Mouse (Mus musculus) heart, embryonic 12.5 days (tissue): Measurements from ENCODE around the gene Epn1. TPM values are rescaled to one million over a fixed set of nuclear protein-coding genes. Genes with fewer than 3 reads are reported as not detected.

Experiments
- ATAC-seq: fragments of 200-750 bp; cut with Nextera tagmentation; 2 replicates; pipeline ENCODE4 v1.8.0; 2017; ENCODE audit warnings: moderate TSS enrichment, moderate library complexity; ENCODE audit not compliant: insufficient number of reproducible peaks, low FRiP score
- H3K27ac ChIP-seq: fragments of 300-500 bp; sonication (generic); 2 replicates; pipeline ENCODE4 v1.5.1; 2016; ENCODE audit warnings: mild to moderate bottlenecking, moderate library complexity; ENCODE audit not compliant: poor library complexity, severe bottlenecking
- H3K27me3 ChIP-seq: fragments of 300-500 bp; sonication (generic); replicated peaks from 2 replicates; pipeline ENCODE4 v1.6.1; 2016; ENCODE audit warnings: mild to moderate bottlenecking, moderate library complexity
- H3K36me3 ChIP-seq: fragments of 300-500 bp; sonication (generic); 2 replicates; pipeline ENCODE4 v1.6.1; 2016; ENCODE audit warnings: mild to moderate bottlenecking, moderate library complexity
- H3K4me1 ChIP-seq: fragments of 300-500 bp; sonication (generic); replicated peaks from 2 replicates; pipeline ENCODE4 v1.6.1; 2016; ENCODE audit warnings: mild to moderate bottlenecking
- H3K4me2 ChIP-seq: fragments of 300-500 bp; sonication (generic); 2 replicates; pipeline ENCODE4 v1.6.1; 2016; ENCODE audit warnings: mild to moderate bottlenecking, moderate library complexity
- H3K4me3 ChIP-seq: fragments of 300-500 bp; sonication (generic); 2 replicates; pipeline ENCODE4 v1.5.1; 2016; ENCODE audit warnings: mild to moderate bottlenecking
- H3K9ac ChIP-seq: fragments of 300-500 bp; sonication (generic); 2 replicates; pipeline ENCODE4 v1.6.1; 2016; ENCODE audit warnings: mild to moderate bottlenecking, moderate library complexity
- H3K9me3 ChIP-seq: fragments of 300-500 bp; sonication (generic); replicated peaks from 2 replicates; pipeline ENCODE4 v1.6.1; 2016; ENCODE audit warnings: mild to moderate bottlenecking, moderate library complexity
- WGBS: fragments of 180-500 bp; shearing (Covaris S2); methylation state at CpG from one replicate; pipeline ENCODE4 v1.1.7; 2016; 5-methylcytosine and 5-hydroxymethylcytosine counted together
- polyA plus RNA-seq: library from polyadenylated mRNA; unstranded; fragments of >200 nt; fragmentation: Nextera tagmentation; extraction: Ambion mirVana; gene quantifications from 2 replicates; pipeline ENCODE4 v1.2.1, GENCODE M21; 2016

The Epn1 gene
- polyA plus RNA-seq, 1 experiment from 2014 or later, result 52.1 TPM

DNA sequence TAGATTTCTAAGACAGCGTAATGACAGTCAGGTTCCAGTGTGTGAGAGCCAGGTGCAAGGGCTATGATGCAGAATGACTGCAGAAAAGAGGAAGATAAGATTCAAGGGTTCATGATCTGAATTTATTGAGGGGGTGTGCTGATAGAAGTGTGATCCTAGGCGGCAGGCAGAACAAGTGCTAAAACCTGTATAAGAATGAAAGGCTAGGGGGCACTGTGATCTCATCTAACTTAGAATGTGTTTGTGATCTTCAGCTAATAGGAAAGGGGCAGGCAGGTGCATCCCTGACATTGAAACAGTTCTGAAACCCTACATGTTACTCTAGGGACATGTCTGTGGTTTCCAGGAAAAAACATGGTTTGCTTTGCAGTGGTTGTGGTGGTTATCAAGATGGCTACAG, 33.9 kb upstream of the Epn1 start:
- H3K27me3 ChIP-seq, result no peaks in the 10 kb centered on the region
- H3K9ac ChIP-seq, result no peak overlapping the region
- peaks cover 6% of the 10 kb centered on the region for H3K36me3 ChIP-seq
- H3K4me3 ChIP-seq, result no peak overlapping the region
- no peak for ATAC-seq
- 61% methylated on average over 2 of the region's 2 CpGs for WGBS
- H3K9me3 ChIP-seq, result no peaks in the 10 kb centered on the region
- H3K27ac ChIP-seq, result no peak overlapping the region
- no peak overlapping the region for H3K4me2 ChIP-seq
- H3K4me1 ChIP-seq, result peaks cover 9% of the 10 kb centered on the region

DNA sequence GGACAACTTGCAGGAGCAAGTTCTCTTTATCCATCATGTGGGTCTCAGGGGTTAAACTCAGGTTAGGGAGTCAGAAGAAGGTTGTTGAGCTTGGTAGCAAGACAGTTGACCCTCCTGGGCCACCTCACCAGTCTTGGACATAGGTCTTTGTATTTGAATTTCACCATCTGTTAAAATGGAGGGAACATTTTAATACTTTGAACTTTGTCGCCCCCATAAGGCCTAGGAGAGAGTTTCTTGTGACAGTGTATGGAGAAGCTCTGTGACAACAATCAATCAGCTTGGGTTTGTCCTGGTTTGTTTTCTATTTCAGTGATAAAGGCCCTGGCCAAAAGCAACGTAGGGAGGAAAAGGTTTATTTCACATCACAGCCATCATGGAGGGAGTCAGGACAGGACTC, 32.7 kb upstream of the Epn1 start:
- Histone ChIP-seq H3K4me1 (peaks cover 15% of the 10 kb centered on the region), H3K36me3 (no peaks in the 10 kb centered on the region), H3K9me3 (no peaks in the 10 kb centered on the region), H3K27me3 (peaks cover 7% of the 10 kb centered on the region), H3K9ac (no peak overlapping the region), H3K4me2 (no peak overlapping the region), H3K27ac (no peak overlapping the region), H3K4me3 (no peak overlapping the region)
- no peak for ATAC-seq
- 27% methylated on average over 2 of the region's 2 CpGs for WGBS

DNA sequence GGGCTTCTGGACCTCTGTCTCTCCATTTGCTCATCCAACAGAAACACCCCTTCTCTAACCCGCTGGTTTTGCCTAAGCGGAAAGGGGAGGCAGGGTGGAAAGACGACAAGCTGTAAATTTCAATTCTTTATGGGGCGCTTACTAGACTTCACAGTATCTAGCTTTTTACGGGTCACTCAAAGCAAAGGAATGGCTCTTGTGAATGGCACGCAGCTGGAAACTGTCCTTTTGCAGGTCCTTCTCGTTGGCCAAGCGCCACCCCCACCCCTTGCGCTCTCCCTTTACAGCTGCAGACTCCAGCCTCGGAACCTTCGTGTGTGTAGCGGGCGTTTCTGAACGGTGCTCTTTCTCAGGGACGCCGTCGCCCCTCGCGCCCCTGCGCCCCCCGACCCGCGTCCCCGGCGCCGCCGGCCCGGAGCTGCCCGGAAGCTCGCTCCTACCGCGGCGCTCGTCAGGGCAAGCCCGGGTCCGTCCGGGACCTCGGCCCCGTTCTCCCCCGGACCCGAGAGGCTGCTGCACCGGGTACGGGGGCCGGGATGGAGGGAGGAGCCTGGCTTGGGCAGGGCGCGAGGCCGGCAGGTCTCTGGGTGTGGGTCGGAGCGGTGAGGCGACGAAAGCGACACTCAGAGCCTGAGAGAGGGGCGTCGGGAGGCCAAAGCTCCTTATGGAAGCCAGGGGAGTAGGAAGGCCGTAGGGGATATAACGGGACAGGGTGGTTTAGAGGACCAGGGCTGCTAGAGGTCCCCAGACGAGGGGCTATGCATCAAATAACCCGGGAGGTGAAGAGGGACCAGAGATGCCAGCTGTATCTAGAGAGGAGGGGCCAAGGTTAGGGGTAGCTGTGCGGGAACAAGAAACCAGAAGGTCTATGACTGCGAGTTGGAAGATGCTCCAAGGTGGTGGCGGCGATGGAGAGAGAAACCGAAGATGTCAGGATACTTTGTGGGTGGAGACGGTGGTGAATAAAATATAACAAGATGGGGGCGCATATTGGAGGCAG, 28.5 kb upstream of the Epn1 start, which contains the start of gene Zfp580:
Gene Zfp580, plus strand, starts transcription at position 346 of the 1,000 bp plus-strand sequence.
- peak; percentile 82 for ATAC-seq
- WGBS, result 2% methylated on average over 65 of the region's 65 CpGs

DNA sequence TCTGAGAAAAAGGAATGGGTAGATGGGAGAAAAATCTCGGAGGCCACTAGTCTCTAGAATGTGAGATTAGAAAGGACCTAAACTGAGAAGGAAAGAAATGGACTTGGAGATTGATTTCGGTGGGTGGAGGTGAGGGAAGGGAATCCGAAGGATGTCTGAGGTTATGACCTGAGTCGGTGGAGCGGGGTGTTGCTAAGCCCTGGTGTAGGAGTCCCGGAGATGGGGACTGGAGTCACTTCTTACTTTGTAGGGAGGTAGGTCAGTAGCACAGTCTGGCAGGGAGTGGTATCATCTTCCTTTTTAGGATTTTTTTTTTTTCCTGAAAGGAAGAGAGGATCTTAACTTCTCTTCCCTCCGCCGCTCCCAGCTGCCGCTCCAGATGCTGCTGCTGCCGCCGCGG, 27.6 kb upstream of the Epn1 start:
- Histone ChIP-seq H3K4me2 (peak overlapping the region; percentile 88), H3K4me3 (peak overlapping the region; percentile 91), H3K27me3 (peaks cover 59% of the 10 kb centered on the region), H3K27ac (no peak overlapping the region), H3K9ac (peak overlapping the region; percentile 88), H3K36me3 (no peaks in the 10 kb centered on the region), H3K4me1 (peaks cover 41% of the 10 kb centered on the region), H3K9me3 (no peaks in the 10 kb centered on the region)
- WGBS, result 7% methylated on average over 10 of the region's 12 CpGs
- no peak for ATAC-seq

More for the DNA sequence above, 28.5 kb upstream of the Epn1 start, which contains the start of gene Zfp580:
- peaks cover 35% of the 10 kb centered on the region for H3K4me1 ChIP-seq
- H3K27me3 ChIP-seq, result peaks cover 49% of the 10 kb centered on the region
- H3K36me3 ChIP-seq, result no peaks in the 10 kb centered on the region
- peak within 1 kb of the TSS; percentile 88 for H3K9ac ChIP-seq
- H3K9me3 ChIP-seq, result no peaks in the 10 kb centered on the region
- peak within 1 kb of the TSS; percentile 88 for H3K4me2 ChIP-seq
- no peak within 1 kb of the TSS for H3K27ac ChIP-seq
- H3K4me3 ChIP-seq, result peak within 1 kb of the TSS; percentile 91

DNA sequence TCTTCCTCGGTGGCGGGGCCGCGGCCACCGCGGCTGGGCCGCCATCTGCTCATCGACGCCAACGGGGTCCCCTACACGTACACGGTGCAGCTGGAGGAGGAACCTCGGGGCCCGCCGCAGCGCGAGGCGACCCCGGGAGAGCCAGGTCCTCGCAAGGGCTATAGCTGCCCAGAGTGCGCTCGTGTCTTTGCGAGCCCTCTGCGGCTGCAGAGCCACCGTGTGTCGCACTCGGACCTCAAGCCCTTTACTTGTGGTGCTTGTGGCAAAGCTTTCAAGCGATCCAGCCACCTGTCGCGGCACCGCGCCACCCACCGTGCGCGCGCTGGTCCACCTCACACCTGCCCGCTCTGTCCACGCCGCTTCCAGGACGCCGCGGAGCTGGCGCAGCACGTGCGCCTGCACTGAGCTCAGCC, 27.1 kb upstream of the Epn1 start:
- Histone ChIP-seq H3K36me3 (no peaks in the 10 kb centered on the region), H3K4me2 (peak overlapping the region; percentile 88), H3K9ac (peak overlapping the region; percentile 88), H3K27me3 (peaks cover 64% of the 10 kb centered on the region), H3K27ac (no peak overlapping the region), H3K4me1 (peaks cover 41% of the 10 kb centered on the region), H3K4me3 (peak overlapping the region; percentile 91), H3K9me3 (no peaks in the 10 kb centered on the region)
- WGBS, result 6% methylated on average over 45 of the region's 45 CpGs
- no peak for ATAC-seq

DNA sequence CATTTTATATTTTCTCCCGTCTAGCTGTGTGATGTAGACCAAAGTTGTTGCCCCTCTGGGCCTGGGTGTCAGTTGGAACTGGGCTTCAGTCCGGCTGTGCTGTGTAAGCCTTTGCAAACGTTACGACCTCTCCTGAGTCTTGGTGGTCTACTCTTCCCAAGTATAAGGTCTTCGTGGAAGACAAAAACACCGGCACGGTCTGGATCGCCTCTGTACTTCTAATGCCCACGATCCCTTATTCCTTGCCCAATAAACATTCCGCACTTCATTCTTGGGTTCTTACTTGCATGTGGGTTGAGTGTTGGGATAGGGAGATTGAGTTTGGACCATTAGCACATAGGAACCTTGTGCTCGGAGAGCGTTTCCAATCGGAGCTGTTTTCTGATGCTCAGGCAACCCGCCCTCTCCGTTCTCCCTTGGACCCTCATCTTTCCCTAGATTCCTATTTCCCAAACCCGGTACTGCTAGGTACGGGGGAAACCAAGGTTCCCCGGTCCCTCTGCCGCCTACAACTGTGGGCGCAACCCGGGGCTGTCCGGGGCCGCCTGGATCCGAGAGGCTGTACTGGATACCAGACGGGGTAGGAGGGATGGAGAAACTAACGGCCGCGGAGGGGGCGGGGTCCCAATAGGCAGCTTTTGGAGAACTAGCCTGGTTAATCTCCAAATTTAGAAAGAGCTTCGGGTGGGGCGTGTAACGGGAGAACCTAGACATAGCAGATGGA, 26.4 kb upstream of the Epn1 start:
- Histone ChIP-seq H3K9me3 (no peaks in the 10 kb centered on the region), H3K36me3 (no peaks in the 10 kb centered on the region), H3K4me1 (peaks cover 41% of the 10 kb centered on the region), H3K4me3 (peak overlapping the region; percentile 91), H3K9ac (peak overlapping the region; percentile 47), H3K27ac (no peak overlapping the region), H3K4me2 (peak overlapping the region; percentile 88), H3K27me3 (peaks cover 70% of the 10 kb centered on the region)
- 7% methylated on average over 32 of the region's 32 CpGs for WGBS
- no peak for ATAC-seq

DNA sequence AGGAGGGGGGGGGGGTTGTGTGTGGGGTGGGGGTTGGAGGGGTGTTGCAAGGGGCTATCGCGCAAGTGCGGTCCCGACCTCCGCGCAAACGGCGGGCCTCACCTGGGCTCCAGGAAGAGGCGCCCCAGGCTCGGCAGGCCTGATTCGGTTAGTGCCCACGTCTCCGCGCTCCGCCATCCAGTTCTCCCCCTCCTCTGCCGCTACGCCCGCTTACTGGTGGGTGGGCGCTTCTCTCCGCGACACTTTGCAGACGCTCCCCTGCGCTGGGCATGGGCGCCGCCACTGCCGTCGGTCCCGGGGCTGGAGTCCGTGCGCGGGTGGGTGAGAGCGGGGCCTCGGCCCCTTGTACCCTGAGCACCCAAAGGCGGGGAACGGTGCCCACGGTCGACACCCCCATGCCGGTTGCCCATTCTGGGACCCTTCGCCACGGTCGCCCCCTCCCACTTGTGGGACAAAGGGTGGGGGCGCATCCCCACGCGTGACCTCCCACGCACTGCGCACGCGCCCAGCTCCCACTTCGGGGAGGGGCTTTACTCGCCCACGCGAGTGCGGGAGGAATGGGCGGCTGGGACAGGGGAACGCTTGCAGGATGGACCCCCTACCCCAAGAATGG, 23.3 kb upstream of the Epn1 start:
- Histone ChIP-seq H3K27me3 (peaks cover 72% of the 10 kb centered on the region), H3K9me3 (no peaks in the 10 kb centered on the region), H3K9ac (peak overlapping the region; percentile 57), H3K4me1 (peaks cover 42% of the 10 kb centered on the region), H3K36me3 (no peaks in the 10 kb centered on the region), H3K27ac (no peak overlapping the region), H3K4me2 (peak overlapping the region; percentile 64), H3K4me3 (peak overlapping the region; percentile 42)
- 3% methylated on average over 44 of the region's 55 CpGs for WGBS
- ATAC-seq, result no peak

DNA sequence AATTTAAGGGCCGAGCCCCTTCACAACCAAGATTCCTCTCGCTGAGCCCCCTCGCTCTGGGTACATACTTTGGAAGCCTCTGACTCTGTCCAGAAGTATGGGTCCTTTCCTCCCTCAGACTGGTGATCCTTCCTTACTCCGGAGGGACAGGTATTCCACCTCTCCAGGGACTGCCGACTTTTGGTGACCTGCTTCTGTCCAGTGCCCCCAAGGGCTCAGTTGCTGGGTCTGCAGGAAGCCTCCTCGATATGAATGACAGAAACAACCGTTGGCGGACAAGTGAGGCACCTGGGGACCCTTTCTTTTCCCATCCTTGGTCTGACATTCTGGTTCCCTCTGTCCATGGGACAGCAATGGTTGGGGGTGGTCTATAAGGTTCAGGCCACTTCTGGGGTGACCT, 22.7 kb upstream of the Epn1 start:
- ATAC-seq, result no peak
- H3K27me3 ChIP-seq, result peaks cover 66% of the 10 kb centered on the region
- peaks cover 35% of the 10 kb centered on the region for H3K4me1 ChIP-seq
- no peaks in the 10 kb centered on the region for H3K9me3 ChIP-seq
- no peaks in the 10 kb centered on the region for H3K36me3 ChIP-seq
- no peak overlapping the region for H3K27ac ChIP-seq
- H3K4me2 ChIP-seq, result peak overlapping the region; percentile 64; the same call in 1 of the 2 replicates
- no peak overlapping the region for H3K9ac ChIP-seq
- WGBS, result 31% methylated on average over 8 of the region's 8 CpGs
- peak overlapping the region; percentile 42; the same call in 1 of the 2 replicates for H3K4me3 ChIP-seq

DNA sequence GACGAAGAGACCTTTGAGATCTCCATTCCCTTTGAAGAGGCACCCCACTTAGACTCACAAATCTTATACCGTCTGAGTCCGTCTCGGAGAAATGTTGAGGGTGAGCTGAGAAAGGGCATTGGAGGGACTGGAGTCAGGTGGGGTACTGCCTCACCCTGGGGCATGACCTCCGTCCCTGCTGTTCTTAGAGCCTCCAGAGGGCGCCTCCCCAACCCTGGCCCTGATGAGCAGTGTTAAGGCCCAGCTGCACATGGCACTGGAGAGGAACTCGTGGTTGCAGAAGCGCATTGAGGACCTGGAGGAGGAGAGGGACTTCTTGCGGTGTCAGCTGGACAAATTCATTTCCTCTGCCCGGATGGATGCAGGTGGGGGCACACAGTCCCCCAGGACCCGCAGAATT, 22.2 kb upstream of the Epn1 start:
- ATAC-seq, result no peak
- Histone ChIP-seq H3K4me1 (peaks cover 31% of the 10 kb centered on the region), H3K4me2 (no peak overlapping the region), H3K9ac (no peak overlapping the region), H3K27ac (no peak overlapping the region), H3K27me3 (peaks cover 61% of the 10 kb centered on the region), H3K9me3 (no peaks in the 10 kb centered on the region), H3K36me3 (no peaks in the 10 kb centered on the region), H3K4me3 (no peak overlapping the region)
- WGBS, result 32% methylated on average over 11 of the region's 11 CpGs

DNA sequence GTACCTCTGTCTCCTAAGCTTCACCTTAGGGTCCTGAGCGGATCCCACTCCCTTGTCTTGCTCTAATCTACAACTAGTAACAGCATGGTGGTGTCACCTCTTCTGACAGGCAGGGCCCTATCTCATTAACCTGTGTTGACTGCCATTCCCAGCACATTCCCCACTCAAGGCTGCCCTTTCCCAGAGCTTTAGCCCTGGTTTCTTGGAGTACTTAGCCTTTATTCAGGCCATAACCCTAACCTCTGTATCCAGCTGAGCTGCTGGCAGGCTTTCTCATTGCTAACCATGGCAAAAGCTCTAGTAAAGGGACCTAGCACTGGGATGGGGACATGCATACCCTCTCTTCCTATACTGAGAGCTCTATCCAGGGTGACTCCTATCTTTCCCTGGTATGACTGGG, 21.4 kb upstream of the Epn1 start:
- 77% methylated on average over 1 of the region's 1 CpGs for WGBS
- Histone ChIP-seq H3K4me3 (no peak overlapping the region), H3K9me3 (no peaks in the 10 kb centered on the region), H3K4me1 (peaks cover 28% of the 10 kb centered on the region), H3K9ac (no peak overlapping the region), H3K36me3 (no peaks in the 10 kb centered on the region), H3K27ac (no peak overlapping the region), H3K27me3 (peaks cover 53% of the 10 kb centered on the region), H3K4me2 (no peak overlapping the region)
- no peak for ATAC-seq

DNA sequence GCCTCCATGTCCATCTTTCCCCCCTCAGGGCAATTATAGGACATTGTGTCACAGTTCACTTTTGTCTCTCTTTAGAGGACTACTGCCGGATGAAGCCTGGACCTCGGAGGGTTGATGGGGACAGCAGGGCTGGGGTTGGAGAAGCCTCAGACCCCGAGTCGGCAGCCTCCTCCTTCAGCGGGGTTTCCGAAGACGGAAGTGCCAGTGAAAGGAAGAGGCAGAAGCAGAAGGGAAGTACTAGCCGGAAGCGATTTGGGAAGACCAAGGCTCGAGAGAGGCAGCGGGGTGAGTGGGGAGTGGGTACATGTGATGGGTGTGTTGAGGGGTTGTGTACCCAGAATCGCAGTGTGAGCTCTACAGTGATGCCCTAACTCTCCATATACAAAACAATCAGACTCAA, 20.6 kb upstream of the Epn1 start:
- peak overlapping the region; percentile 92; the same call in 1 of the 2 replicates for H3K4me2 ChIP-seq

More for the DNA sequence above, 20.6 kb upstream of the Epn1 start:
- Histone ChIP-seq H3K27ac (no peak overlapping the region), H3K36me3 (no peaks in the 10 kb centered on the region), H3K4me3 (no peak overlapping the region), H3K9me3 (no peaks in the 10 kb centered on the region), H3K27me3 (peaks cover 45% of the 10 kb centered on the region), H3K9ac (no peak overlapping the region), H3K4me1 (peaks cover 30% of the 10 kb centered on the region)
- 91% methylated on average over 12 of the region's 12 CpGs for WGBS
- ATAC-seq, result no peak
